Mouse (Mus musculus): ENCODE measurements at regions not wholly inside any gene's neighbourhood (a gene's known extent, or its start where the extent isn't known, plus 50 kb on each side); places are given as distances from the start of the nearest gene placed in this dataset. TPM values are rescaled to one million over a fixed set of nuclear protein-coding genes. Genes with fewer than 3 reads are reported as not detected.

- no peak overlapping the region for H3K4me3 ChIP-seq (replicated peaks)
- H3K36me3 ChIP-seq: 0 out of 2 replicates have a peak, but pooled peaks cover 3% of the 10 kb centered on the region
- H3K27me3 ChIP-seq (replicated peaks): no peaks in the 10 kb centered on the region
- no peaks in the 10 kb centered on the region for H3K9me3 ChIP-seq (replicated peaks)
- 24% methylated on average over 8 of the region's 8 CpGs for WGBS
- peak overlapping the region; percentile 17; the same call in 1 of the 2 replicates for H3K4me2 ChIP-seq
- peaks cover 7% of the 10 kb centered on the region for H3K4me1 ChIP-seq
- H3K9ac ChIP-seq (replicated peaks): no peak overlapping the region
- H3K27ac ChIP-seq (replicated peaks): peak overlapping the region; percentile 74
- peak; percentile 94 for ATAC-seq (ENCODE audit: low FRiP score)
These were observed 66.7 kb upstream of the Zcchc13 start for GRCm38 (mm10) chrX:103563531-103564246.

GRCm38 (mm10) chrX:103573344-103573743 is 57.0 kb upstream of the Zcchc13 start:
- H3K4me3 ChIP-seq (replicated peaks): no peak overlapping the region
- H3K9ac ChIP-seq (replicated peaks): no peak overlapping the region
- H3K4me2 ChIP-seq: no peak overlapping the region
- H3K27me3 ChIP-seq (replicated peaks): no peaks in the 10 kb centered on the region
- H3K36me3 ChIP-seq: no peaks in the 10 kb centered on the region
- 85% methylated on average over 4 of the region's 4 CpGs for WGBS
- H3K9me3 ChIP-seq (replicated peaks): no peaks in the 10 kb centered on the region
- no peak for ATAC-seq (ENCODE audit: low FRiP score)
- H3K27ac ChIP-seq (replicated peaks): no peak overlapping the region
- no peaks in the 10 kb centered on the region for H3K4me1 ChIP-seq

GRCm38 (mm10) chrX:103579484-103579883 is 50.9 kb upstream of the Zcchc13 start:
- no peak overlapping the region for H3K9ac ChIP-seq (replicated peaks)
- no peak overlapping the region for H3K27ac ChIP-seq (replicated peaks)
- no peak overlapping the region for H3K4me2 ChIP-seq
- H3K27me3 ChIP-seq (replicated peaks): no peaks in the 10 kb centered on the region
- H3K9me3 ChIP-seq (replicated peaks): no peaks in the 10 kb centered on the region
- WGBS: 95% methylated on average over 5 of the region's 5 CpGs
- no peak overlapping the region for H3K4me3 ChIP-seq (replicated peaks)
- H3K4me1 ChIP-seq: no peaks in the 10 kb centered on the region
- H3K36me3 ChIP-seq: no peaks in the 10 kb centered on the region
- ATAC-seq (ENCODE audit: low FRiP score): no peak

MicroRNAs in the stretch of these regions (microRNA counts, 519-probe panel; counts per million panel counts)
- microRNA mmu-miR-374: 2,986 counts per million, percentile 72 among the panel's probes with 10 or more counts
- 2,251 counts per million, percentile 50 among the panel's probes with 10 or more counts for microRNA mmu-miR-421

Small RNA genes lying in the stretch of these regions (microRNA-seq; reads per million reads assigned to microRNA genes)
- gene Mir374b (not detected), gene Mir374c (not detected), gene Mir421 (161 reads per million, percentile 59 among the genes with 10 or more reads in this experiment)

All from neural tube, embryonic 15.5 days (tissue).